Mouse (Mus musculus): Measurements from ENCODE around the gene Ccdc150. TPM values are rescaled to one million over a fixed set of nuclear protein-coding genes. Genes with fewer than 3 reads are reported as not detected.

The Ccdc150 gene
- 33.2 and 38.5 TPM in 2 replicates for polyA plus RNA-seq (2012; rRNA removed)

DNA sequence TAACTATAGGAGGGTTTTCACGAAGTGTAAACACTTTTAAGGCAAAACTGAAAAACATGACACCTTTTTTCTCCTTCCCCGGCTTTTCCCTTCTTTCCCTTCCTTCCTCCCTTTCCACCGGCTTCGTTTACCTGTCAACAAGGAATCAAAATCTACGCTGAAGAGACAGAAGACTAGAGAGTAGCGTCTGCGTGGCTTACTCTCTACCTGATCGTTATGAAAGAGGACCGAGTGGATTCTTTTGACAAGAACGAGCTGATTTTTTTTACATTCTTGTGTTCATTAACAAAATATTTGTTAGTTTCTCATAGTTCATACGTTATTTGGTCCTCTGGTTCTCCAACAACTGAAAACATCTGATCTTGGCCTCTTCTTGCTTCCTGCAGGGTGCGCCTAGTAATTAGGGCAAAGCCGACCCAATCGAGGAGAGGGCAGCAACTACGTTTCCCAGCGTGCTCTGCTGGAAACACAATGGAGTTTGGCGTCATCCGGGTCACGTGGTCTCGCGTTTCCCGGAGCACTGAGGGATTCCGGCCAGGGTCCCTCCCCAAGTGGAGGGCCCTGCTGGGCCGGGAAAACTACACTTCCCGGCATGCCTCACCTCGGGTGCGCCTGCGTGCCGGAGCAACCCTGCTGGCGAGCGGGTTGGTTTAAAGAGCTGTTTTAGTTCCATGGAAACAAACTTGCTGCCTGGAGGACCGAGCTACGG, at the start of gene Ccdc150:
Ccdc150 (plus strand) TSS at position 526 of the 709 bp plus-strand sequence.
- H3K27ac ChIP-seq (ENCODE audit: control insufficient read depth, insufficient read depth, low read depth, low read length): peak within 1 kb of the TSS; percentile 80
- H3K4me3 ChIP-seq (ENCODE audit: control insufficient read depth, low read depth, low read length): peak within 1 kb of the TSS; percentile 98
- no peaks in the 10 kb centered on the region for H3K27me3 ChIP-seq (ENCODE audit: control insufficient read depth, insufficient read depth, low read length)
- TF ChIP-seq POLR2A (IDR thresholded peaks at IDR 0.05; ENCODE audit: control insufficient read depth, low read depth, low read length): peak; percentile 96
- TF ChIP-seq CTCF (IDR thresholded peaks at IDR 0.05; ENCODE audit: control insufficient read depth, insufficient read depth, insufficient replicate concordance, low read depth, low read length): no peak
- no peaks in the 10 kb centered on the region; the same call in 1 of the 2 replicates for H3K4me1 ChIP-seq (ENCODE audit: control insufficient read depth, insufficient read depth, low read length)
- no peaks in the 10 kb centered on the region for H3K36me3 ChIP-seq (ENCODE audit: control insufficient read depth, insufficient read depth, low read length)

DNA sequence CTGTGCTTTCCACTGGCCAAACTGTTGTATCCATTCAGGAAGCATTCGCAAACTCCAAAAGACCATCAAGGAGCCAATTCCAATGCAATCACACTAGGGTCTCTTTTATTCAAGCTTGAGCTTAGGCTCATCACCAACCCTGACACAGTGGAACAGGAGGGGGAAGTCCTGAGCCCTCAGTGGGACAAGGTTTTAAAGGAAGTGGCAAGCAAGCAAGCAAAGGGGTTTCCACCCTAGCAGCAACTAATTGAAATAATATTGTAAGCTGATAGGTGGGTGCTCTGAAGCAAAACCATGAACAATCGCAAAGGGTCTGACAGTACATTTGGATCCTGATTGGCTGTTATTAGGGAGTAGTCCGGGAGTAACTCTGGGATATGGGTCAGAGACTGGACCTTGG, 30.2 kb upstream of the Ccdc150 start:
- H3K4me1 ChIP-seq (ENCODE audit: control insufficient read depth, insufficient read depth, low read length): no peaks in the 10 kb centered on the region
- no peaks in the 10 kb centered on the region for H3K36me3 ChIP-seq (ENCODE audit: control insufficient read depth, insufficient read depth, low read length)
- H3K27me3 ChIP-seq (ENCODE audit: control insufficient read depth, insufficient read depth, low read length): no peaks in the 10 kb centered on the region
- TF ChIP-seq POLR2A (IDR thresholded peaks at IDR 0.05; ENCODE audit: control insufficient read depth, low read depth, low read length): no peak
- TF ChIP-seq CTCF (IDR thresholded peaks at IDR 0.05; ENCODE audit: control insufficient read depth, insufficient read depth, insufficient replicate concordance, low read depth, low read length): no peak
- H3K27ac ChIP-seq (ENCODE audit: control insufficient read depth, insufficient read depth, low read depth, low read length): no peak overlapping the region
- no peak overlapping the region for H3K4me3 ChIP-seq (ENCODE audit: control insufficient read depth, low read depth, low read length)

DNA sequence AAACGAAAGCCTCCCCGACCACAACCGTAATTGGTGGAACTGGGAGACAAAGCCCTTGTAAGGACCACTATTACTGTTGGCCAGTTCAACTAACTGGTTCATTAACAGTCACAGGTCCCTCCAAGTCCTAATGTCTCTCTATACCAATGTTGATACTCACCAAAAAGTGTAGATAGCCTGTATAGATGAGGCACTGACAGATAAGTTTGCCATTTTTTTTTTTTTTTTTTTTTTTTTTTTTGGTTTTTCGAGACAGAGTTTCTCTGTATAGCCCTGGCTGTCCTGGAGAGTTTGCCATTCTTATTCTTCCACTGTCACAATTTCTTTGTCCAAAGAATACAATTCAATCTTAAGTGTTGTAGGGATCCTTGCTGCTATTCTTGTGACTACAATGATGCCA, 7.8 kb upstream of the Ccdc150 start:
- H3K27ac ChIP-seq (ENCODE audit: control insufficient read depth, insufficient read depth, low read depth, low read length): no peak overlapping the region
- no peak overlapping the region for H3K4me3 ChIP-seq (ENCODE audit: control insufficient read depth, low read depth, low read length)
- H3K36me3 ChIP-seq (ENCODE audit: control insufficient read depth, insufficient read depth, low read length): no peaks in the 10 kb centered on the region
- no peaks in the 10 kb centered on the region for H3K4me1 ChIP-seq (ENCODE audit: control insufficient read depth, insufficient read depth, low read length)
- no peak for TF ChIP-seq POLR2A (IDR thresholded peaks at IDR 0.05; ENCODE audit: control insufficient read depth, low read depth, low read length)
- TF ChIP-seq CTCF (IDR thresholded peaks at IDR 0.05; ENCODE audit: control insufficient read depth, insufficient read depth, insufficient replicate concordance, low read depth, low read length): no peak
- H3K27me3 ChIP-seq (ENCODE audit: control insufficient read depth, insufficient read depth, low read length): no peaks in the 10 kb centered on the region

DNA sequence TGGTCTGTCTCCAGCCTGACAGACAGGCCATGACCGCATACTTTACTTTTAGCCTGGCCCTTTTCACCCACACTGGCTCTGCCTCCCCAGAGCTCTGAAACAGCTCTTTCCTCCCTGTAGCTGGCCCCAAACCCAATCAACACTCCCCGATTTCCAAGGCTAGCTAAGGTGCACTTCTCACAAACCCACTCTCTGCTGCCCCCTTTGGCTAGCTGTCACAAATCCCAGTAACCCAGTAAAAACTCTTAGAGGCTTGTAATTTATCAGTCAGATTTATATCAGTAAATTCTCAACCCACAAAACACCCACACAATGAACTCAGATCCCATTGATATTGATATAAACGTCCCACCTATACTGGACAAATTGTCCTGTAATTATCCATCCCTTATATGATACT, 25.1 kb downstream of the Ccdc150 start:
- Histone ChIP-seq H3K27ac (ENCODE audit: control insufficient read depth, insufficient read depth, low read depth, low read length) (no peak overlapping the region), H3K4me3 (ENCODE audit: control insufficient read depth, low read depth, low read length) (no peak overlapping the region), H3K36me3 (ENCODE audit: control insufficient read depth, insufficient read depth, low read length) (no peaks in the 10 kb centered on the region), H3K4me1 (ENCODE audit: control insufficient read depth, insufficient read depth, low read length) (no peaks in the 10 kb centered on the region), H3K27me3 (ENCODE audit: control insufficient read depth, insufficient read depth, low read length) (no peaks in the 10 kb centered on the region)
- no peak for TF ChIP-seq POLR2A (IDR thresholded peaks at IDR 0.05; ENCODE audit: control insufficient read depth, low read depth, low read length)
- no peak for TF ChIP-seq CTCF (IDR thresholded peaks at IDR 0.05; ENCODE audit: control insufficient read depth, insufficient read depth, insufficient replicate concordance, low read depth, low read length)

DNA sequence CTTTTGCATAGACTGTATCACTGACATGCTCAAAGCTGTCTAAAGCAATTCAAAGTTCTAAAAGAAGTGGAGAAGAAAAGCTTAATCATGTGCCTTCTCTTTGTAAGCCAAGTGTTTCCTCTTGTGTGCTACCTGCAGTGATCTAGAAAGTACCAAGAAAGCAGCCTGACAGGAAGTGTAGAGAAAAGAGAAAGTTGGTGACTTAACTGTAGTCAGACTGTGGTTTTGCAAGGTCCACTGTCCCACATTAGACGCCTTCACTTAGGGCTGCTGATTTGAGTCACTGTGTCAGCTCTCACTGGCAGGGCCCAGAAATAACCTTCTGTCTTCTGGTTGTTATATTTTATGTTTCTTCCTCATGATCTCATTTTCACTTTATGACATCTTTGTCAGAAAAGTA, 29.1 kb downstream of the Ccdc150 start:
- H3K36me3 ChIP-seq (ENCODE audit: control insufficient read depth, insufficient read depth, low read length): no peaks in the 10 kb centered on the region
- no peaks in the 10 kb centered on the region for H3K4me1 ChIP-seq (ENCODE audit: control insufficient read depth, insufficient read depth, low read length)
- H3K4me3 ChIP-seq (ENCODE audit: control insufficient read depth, low read depth, low read length): no peak overlapping the region
- no peak overlapping the region for H3K27ac ChIP-seq (ENCODE audit: control insufficient read depth, insufficient read depth, low read depth, low read length)
- H3K27me3 ChIP-seq (ENCODE audit: control insufficient read depth, insufficient read depth, low read length): no peaks in the 10 kb centered on the region
- TF ChIP-seq POLR2A (IDR thresholded peaks at IDR 0.05; ENCODE audit: control insufficient read depth, low read depth, low read length) (no peak), CTCF (IDR thresholded peaks at IDR 0.05; ENCODE audit: control insufficient read depth, insufficient read depth, insufficient replicate concordance, low read depth, low read length) (no peak)

DNA sequence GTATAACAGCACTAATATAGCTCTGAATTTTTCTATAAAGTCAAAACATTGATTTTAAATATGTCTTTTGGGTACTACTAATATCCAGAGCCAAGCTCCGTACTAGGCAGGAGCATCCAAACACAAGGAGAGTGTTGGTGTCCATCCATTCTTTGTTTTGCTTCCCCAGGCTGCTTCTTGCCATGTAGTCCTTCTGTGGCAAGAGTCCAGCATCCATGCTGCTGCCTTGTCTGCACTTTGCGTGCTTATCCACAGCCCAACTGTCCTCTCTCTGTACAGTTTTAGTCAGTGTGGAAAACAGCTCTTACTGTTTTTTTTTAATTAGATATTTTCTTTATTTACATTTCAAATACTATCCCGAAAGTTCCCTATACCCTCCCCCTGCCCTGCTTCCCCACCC, 30.2 kb downstream of the Ccdc150 start:
- Histone ChIP-seq H3K27ac (ENCODE audit: control insufficient read depth, insufficient read depth, low read depth, low read length) (no peak overlapping the region), H3K36me3 (ENCODE audit: control insufficient read depth, insufficient read depth, low read length) (no peaks in the 10 kb centered on the region), H3K27me3 (ENCODE audit: control insufficient read depth, insufficient read depth, low read length) (no peaks in the 10 kb centered on the region), H3K4me3 (ENCODE audit: control insufficient read depth, low read depth, low read length) (no peak overlapping the region), H3K4me1 (ENCODE audit: control insufficient read depth, insufficient read depth, low read length) (no peaks in the 10 kb centered on the region)
- TF ChIP-seq POLR2A (IDR thresholded peaks at IDR 0.05; ENCODE audit: control insufficient read depth, low read depth, low read length) (no peak), CTCF (IDR thresholded peaks at IDR 0.05; ENCODE audit: control insufficient read depth, insufficient read depth, insufficient replicate concordance, low read depth, low read length) (no peak)

DNA sequence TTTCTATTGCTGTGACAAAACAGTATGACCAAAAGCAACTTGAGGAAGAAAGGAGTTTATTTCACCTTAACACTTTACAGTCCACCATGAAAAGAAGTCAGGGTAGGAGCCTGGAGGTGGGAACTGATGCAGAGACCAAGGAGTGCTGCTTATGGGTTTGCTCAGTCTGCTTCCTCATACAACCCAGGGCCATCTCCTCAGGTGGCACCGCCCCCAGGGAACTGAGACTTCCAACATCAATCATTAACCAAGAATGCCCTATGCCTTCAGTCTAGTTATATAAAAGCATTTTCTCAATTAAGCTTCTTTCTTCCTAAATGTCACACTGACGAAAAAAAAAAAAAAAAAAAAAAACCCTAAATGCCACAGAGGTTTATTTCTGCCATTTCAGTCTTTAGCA, 55.9 kb downstream of the Ccdc150 start:
- TF ChIP-seq POLR2A (IDR thresholded peaks at IDR 0.05; ENCODE audit: control insufficient read depth, low read depth, low read length) (no peak), CTCF (IDR thresholded peaks at IDR 0.05; ENCODE audit: control insufficient read depth, insufficient read depth, insufficient replicate concordance, low read depth, low read length) (no peak)
- Histone ChIP-seq H3K27me3 (ENCODE audit: control insufficient read depth, insufficient read depth, low read length) (no peaks in the 10 kb centered on the region), H3K4me1 (ENCODE audit: control insufficient read depth, insufficient read depth, low read length) (no peaks in the 10 kb centered on the region), H3K36me3 (ENCODE audit: control insufficient read depth, insufficient read depth, low read length) (no peaks in the 10 kb centered on the region), H3K4me3 (ENCODE audit: control insufficient read depth, low read depth, low read length) (no peak overlapping the region), H3K27ac (ENCODE audit: control insufficient read depth, insufficient read depth, low read depth, low read length) (no peak overlapping the region)

All from testis, adult 2 months (tissue).